Mouse (Mus musculus): Measurements from ENCODE around the gene Pced1b. TPM values are rescaled to one million over a fixed set of nuclear protein-coding genes. Genes with fewer than 3 reads are reported as not detected.
"Not testable (repeated sequence)": the region's sequence is repeated elsewhere in the genome, so short reads cannot be mapped to it uniquely, and the experiment has no call there.

Pced1b gene
- total RNA-seq, 2 experiments from 2014 or later, result 17.7 to 19.4 TPM

- no peak for ATAC-seq (replicated peaks; ENCODE audit: low FRiP score, poor library complexity, severe bottlenecking)
These were observed 137.5 kb downstream of the Pced1b start for GRCm38 (mm10) chr15:97384170-97385018.

DNA sequence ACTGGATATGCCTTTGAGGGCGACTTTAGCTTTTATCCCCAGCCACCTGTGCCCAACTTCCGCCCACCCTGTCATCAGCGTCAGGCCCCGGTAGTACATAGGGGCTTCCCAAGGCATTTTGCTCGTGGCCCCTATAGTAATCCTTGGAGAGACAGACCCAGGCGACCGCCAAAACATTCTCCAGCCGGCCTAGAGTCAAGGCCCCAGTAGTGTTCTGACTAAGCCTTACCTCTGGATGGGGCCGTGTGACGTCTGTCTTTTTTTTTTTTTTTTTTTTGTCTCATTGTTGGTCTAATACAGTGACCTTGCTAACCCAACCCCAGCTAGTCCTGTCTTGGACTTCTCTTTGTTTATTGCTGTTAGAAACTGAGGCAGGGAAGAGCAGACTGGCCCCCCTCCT, 138.3 kb downstream of the Pced1b start:
- not testable (repeated sequence) for ATAC-seq (replicated peaks; ENCODE audit: low FRiP score, poor library complexity, severe bottlenecking)

DNA sequence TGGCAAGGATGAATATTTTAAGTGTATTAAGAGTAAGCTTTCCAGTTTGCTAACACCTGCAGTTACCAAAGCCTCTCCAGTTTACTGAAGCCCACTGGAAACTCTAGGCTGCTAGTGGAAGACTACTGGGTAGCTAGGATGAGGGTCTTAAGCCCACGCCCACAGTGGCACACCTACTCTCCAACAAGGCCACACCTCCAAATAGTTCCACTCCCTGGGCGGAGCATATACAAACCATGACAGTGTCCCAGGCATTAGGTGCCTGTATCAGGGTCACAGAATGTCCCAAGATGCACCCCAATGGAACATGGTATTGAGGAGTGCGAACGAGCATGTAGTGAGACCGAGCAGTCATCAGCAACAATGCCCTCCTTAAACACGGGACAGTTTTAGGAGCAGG, 140.9 kb downstream of the Pced1b start:
- ATAC-seq (replicated peaks; ENCODE audit: low FRiP score, poor library complexity, severe bottlenecking), result no peak

DNA sequence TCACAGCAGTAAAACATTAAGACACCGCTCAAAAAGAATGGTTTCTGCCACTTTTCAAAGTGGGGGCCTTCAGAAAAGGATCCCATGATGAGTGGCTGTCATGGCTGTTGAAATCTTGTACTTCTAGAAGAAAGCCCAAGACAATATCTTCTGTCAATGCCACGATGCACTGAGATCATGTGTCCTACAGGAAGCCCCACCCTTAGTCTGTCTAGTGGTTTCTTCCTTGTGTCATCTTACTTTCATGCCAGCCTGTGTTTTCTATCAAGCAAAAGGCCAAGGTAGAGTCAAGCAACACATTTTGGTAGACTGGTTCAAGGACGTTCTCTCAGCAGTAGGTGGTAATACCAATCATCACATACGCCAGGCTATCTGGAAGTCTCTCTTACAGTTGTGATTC, 142.7 kb downstream of the Pced1b start:
- ATAC-seq (replicated peaks; ENCODE audit: low FRiP score, poor library complexity, severe bottlenecking), result no peak

GRCm38 (mm10) chr15:97390778-97391177, 143.9 kb downstream of the Pced1b start:
- no peak for ATAC-seq (replicated peaks; ENCODE audit: low FRiP score, poor library complexity, severe bottlenecking)

- no peak for ATAC-seq (replicated peaks; ENCODE audit: low FRiP score, poor library complexity, severe bottlenecking)
These were observed 144.5 kb downstream of the Pced1b start for GRCm38 (mm10) chr15:97391436-97391835.

DNA sequence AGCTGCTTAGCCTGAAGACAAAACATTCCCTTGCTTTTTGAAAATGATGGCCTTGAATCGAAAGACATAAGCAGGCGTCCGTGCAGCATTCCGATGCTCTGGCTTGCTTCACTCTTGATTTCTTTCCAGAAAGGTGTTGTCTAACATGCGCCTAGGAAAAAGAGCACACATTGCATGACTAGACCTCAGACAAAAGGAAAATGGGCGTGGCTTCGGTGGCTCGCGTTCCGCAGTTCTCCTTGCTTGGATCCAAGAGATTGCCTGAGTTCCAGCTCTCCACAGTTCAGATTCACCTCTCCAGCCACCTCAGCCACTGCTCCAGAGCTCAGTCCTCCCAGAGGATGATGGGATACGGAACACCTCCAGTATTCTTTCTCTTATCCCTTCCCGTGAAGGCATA, 147.7 kb downstream of the Pced1b start:
- no peak for ATAC-seq (replicated peaks; ENCODE audit: low FRiP score, poor library complexity, severe bottlenecking)

DNA sequence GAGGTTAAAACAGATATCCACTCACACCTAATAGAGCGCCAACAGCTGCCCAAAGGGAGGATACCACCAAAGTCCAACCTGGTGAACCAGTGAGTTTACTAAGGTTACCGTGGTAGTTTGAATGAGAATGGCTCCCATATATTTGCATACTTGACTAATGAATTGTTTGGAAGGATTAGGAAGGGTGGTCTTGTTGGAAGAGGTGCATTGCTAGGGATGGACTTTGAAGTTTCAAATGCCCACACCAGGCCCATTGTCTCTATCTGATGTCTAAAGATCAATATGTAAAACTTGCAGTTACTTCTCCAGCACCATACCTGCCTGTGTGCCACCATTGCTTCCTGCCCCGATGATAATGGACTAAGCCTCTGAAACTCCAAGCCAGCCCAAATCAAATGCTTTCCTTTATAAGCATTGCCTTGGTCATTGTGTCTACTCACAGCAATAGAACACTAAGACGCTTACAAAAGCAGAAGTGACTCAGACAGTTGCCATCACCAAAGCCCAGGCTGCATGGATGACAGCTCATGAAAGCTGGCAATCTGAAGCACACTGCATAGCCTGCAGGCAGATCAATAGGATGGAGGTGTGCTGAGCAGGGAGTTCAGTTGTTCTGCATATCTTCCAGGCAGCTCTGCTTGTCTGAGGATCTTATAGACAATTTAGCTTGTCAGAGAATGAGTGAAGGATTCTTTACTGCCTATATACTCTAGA, 149.8 kb downstream of the Pced1b start:
- ATAC-seq (replicated peaks; ENCODE audit: low FRiP score, poor library complexity, severe bottlenecking), result no peak

DNA sequence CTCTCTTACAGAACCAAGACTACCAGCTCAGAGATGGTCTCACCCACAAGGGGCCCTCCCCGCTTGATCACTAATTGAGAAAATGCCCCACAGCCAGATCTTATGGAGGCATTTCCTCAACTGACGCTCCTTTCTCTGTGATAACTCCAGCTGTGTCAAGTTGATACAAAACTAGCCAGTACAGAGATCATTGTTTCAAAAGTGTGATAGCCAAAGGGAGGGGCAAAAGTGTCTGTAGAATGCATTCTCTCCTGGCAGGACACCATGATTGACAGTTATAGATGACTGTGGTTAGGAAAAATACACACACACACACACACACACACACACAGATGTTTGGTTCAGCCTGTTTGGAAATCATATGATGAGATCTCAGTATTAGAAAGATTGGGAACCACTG, 150.9 kb downstream of the Pced1b start:
- ATAC-seq (replicated peaks; ENCODE audit: low FRiP score, poor library complexity, severe bottlenecking), result no peak

GRCm38 (mm10) chr15:97400866-97401265, 154.0 kb downstream of the Pced1b start:
- ATAC-seq (replicated peaks; ENCODE audit: low FRiP score, poor library complexity, severe bottlenecking), result no peak

GRCm38 (mm10) chr15:97404483-97404882, 157.6 kb downstream of the Pced1b start:
- no peak for ATAC-seq (replicated peaks; ENCODE audit: low FRiP score, poor library complexity, severe bottlenecking)

DNA sequence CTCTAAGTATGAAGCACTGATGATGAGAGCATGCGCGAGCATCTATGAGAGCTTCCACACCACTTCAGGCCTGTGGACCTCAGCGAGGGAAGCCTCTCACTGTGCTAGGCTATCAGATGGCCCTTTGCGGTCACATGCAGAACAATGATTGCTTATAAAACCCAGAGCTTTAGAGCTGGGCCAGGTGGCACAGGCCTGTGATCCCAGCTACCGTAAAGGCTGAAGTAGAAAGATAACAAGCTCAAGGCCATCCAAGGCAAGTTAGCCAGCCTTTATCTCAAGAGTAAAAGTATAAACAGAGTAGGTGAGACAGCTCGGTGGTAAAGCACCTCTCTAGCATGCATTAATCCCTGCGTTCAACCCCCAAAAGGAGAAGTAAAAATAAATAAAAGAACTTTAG, 158.1 kb downstream of the Pced1b start:
- peak; percentile 79 for ATAC-seq (replicated peaks; ENCODE audit: low FRiP score, poor library complexity, severe bottlenecking)

DNA sequence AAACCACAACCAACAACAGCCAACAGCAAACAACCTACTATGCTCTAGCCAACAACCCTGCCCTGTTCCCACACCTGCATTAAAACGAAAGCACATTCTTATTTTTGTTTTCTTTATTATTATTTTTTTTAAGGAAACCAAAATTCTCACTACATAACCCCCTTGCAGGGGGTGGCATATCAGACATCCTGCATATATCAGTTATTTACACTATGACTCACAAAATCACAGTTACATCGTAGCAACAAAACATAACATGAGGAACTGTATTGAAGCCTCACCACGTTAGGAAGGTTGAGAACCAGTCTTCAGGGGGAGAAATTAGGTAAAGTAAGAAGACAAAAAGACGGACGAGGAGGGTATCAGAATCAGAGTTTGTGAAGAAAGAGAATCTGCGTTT, 159.2 kb downstream of the Pced1b start:
- no peak for ATAC-seq (replicated peaks; ENCODE audit: low FRiP score, poor library complexity, severe bottlenecking)

- ATAC-seq (replicated peaks; ENCODE audit: low FRiP score, poor library complexity, severe bottlenecking), result no peak
These were observed 160.9 kb downstream of the Pced1b start for GRCm38 (mm10) chr15:97407496-97408454.

DNA sequence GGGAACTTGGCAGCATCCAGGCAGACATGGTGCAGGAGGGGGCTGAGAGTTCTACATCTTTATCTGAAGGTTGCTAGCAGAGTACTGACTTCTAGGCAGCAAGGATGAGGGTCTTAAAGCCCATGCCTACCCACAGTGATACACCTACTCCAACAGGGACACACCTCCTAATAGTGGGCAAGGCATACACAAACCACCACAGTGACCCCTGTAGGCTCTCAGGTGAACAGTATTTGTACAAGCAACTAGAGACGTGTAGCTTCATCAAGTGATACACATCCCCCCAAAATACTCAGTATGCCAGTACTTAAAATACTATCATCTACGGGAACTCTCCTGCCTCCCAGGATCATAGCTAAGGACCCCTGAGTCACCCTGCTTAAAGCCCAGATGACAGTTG, 164.2 kb downstream of the Pced1b start:
- ATAC-seq (replicated peaks; ENCODE audit: low FRiP score, poor library complexity, severe bottlenecking), result peak; percentile 57; the same call in 1 of the 2 replicates

- ATAC-seq (replicated peaks; ENCODE audit: low FRiP score, poor library complexity, severe bottlenecking), result no peak
These were observed 164.8 kb downstream of the Pced1b start for GRCm38 (mm10) chr15:97411671-97412070.

GRCm38 (mm10) chr15:97412308-97412707, 165.4 kb downstream of the Pced1b start:
- no peak for ATAC-seq (replicated peaks; ENCODE audit: low FRiP score, poor library complexity, severe bottlenecking)

GRCm38 (mm10) chr15:97412861-97413260, 166.0 kb downstream of the Pced1b start:
- no peak for ATAC-seq (replicated peaks; ENCODE audit: low FRiP score, poor library complexity, severe bottlenecking)

DNA sequence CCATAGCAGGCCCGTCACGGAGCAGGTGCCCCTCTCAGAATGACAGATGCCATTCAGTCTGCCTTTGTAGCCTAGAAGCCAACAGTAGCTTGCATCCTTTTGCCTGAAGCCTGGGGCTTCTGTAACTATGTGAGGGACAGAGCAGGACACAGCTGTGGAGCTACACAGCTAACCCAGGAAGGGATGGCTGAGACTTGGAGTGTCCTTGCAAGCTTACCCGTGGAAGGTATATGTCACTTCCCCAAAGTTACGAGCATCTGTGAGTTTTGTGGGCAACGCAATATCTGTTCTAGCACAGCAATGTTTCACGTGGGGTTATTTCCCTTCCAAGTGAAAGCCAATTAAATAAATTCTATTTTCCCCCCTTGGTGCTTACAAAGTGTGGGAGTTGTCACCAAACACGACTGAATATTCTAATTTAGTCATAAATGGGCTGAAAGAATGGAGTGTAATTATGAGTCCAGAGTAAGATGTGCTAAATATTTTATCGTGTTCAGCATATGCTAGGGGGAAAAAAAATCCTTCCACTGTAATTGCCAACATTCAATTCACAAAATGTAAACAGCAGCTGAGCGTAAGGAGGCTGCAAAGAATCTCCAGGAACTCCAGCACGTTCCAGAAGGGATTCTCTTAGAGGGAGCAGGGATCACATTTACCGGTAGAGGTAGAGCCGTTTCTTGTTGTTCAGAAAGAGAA, 168.0 kb downstream of the Pced1b start:
- ATAC-seq (replicated peaks; ENCODE audit: low FRiP score, poor library complexity, severe bottlenecking), result no peak
